Mouse (Mus musculus) midbrain, embryonic 13.5 days (tissue): ENCODE results near the gene H2al2a. TPM values are rescaled to one million over a fixed set of nuclear protein-coding genes. Genes with fewer than 3 reads are reported as not detected.
"Not testable (repeated sequence)": the region's sequence is repeated elsewhere in the genome, so short reads cannot be mapped to it uniquely, and the experiment has no call there.

Experiments
- ATAC-seq: fragments of 200-750 bp; cut with Nextera tagmentation; 2 replicates; pipeline ENCODE4 v1.8.0; 2017; ENCODE audit warnings: mild to moderate bottlenecking, moderate TSS enrichment, moderate library complexity
- H3K27ac ChIP-seq: fragments of 300-500 bp; sonication (generic); 2 replicates; pipeline ENCODE4 v1.5.1; 2015; ENCODE audit warnings: inconsistent platforms, mild to moderate bottlenecking, moderate library complexity
- H3K27me3 ChIP-seq: fragments of 300-500 bp; sonication (generic); 2 replicates; pipeline ENCODE4 v1.6.1; 2015; ENCODE audit warnings: mild to moderate bottlenecking, inconsistent platforms
- H3K36me3 ChIP-seq: fragments of 300-500 bp; sonication (generic); 2 replicates; pipeline ENCODE4 v1.6.1; 2015; ENCODE audit warnings: mild to moderate bottlenecking, inconsistent platforms
- H3K4me1 ChIP-seq: fragments of 300-500 bp; sonication (generic); replicated peaks from 2 replicates; pipeline ENCODE4 v1.6.1; 2015; ENCODE audit warnings: inconsistent platforms
- H3K4me2 ChIP-seq: fragments of 300-500 bp; sonication (generic); replicated peaks from 2 replicates; pipeline ENCODE4 v1.6.1; 2015; ENCODE audit warnings: moderate library complexity, mild to moderate bottlenecking, inconsistent platforms
- H3K4me3 ChIP-seq: fragments of 300-500 bp; sonication (generic); replicated peaks from 2 replicates; pipeline ENCODE4 v1.5.1; 2015; ENCODE audit warnings: mild to moderate bottlenecking, inconsistent platforms
- H3K9ac ChIP-seq: fragments of 300-500 bp; sonication (generic); replicated peaks from 2 replicates; pipeline ENCODE4 v1.6.1; 2015; ENCODE audit warnings: mild to moderate bottlenecking, inconsistent platforms
- H3K9me3 ChIP-seq: fragments of 300-500 bp; sonication (generic); 2 replicates; pipeline ENCODE4 v1.6.1; 2016; ENCODE audit warnings: mild to moderate bottlenecking, inconsistent platforms
- WGBS: fragments of 180-500 bp; shearing (Covaris S2); methylation state at CpG from one replicate; pipeline ENCODE4 v1.1.7; 2015; 5-methylcytosine and 5-hydroxymethylcytosine counted together
- polyA plus RNA-seq: library from polyadenylated mRNA; unstranded; fragments of >200 nt; fragmentation: Nextera tagmentation; extraction: Ambion mirVana; gene quantifications from 2 replicates; pipeline ENCODE4 v1.2.1, GENCODE M21; 2015

Gene H2al2a
- polyA plus RNA-seq, 1 experiment from 2014 or later: not detected

- Histone ChIP-seq H3K27ac (no peak overlapping the region), H3K9me3 (0 out of 2 replicates have a peak, but pooled peaks cover 3% of the 10 kb centered on the region), H3K4me2 (no peak overlapping the region), H3K27me3 (no peaks in the 10 kb centered on the region), H3K4me1 (no peaks in the 10 kb centered on the region), H3K36me3 (no peaks in the 10 kb centered on the region), H3K9ac (no peak overlapping the region), H3K4me3 (no peak overlapping the region)
- no peak for ATAC-seq
Measured at GRCm38 (mm10) chr2:17989562-17989961, 7.2 kb downstream of the H2al2a start.

DNA sequence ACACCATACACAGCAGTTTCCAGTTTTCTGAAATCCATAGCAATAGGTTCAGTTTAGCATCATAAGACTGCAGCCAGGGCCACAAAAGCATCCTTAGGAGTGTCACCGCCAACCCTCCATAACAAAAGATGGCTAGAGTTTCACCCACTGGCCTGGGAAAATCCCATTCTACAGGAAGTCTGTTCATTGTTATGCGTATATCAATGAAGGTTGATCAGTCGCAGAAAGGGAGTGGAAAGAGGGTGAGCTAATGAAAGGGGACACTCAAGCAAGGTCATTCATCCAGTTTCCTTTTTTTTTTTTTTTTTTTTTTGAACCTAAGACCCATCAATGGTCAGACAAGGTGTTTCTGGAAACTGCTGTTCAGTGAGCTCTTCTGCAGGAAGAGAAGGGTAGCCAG lies 7.6 kb downstream of the H2al2a start:
- Histone ChIP-seq H3K27me3 (no peaks in the 10 kb centered on the region), H3K27ac (no peak overlapping the region), H3K4me1 (no peaks in the 10 kb centered on the region), H3K9ac (no peak overlapping the region), H3K4me3 (no peak overlapping the region), H3K4me2 (no peak overlapping the region), H3K36me3 (no peaks in the 10 kb centered on the region), H3K9me3 (0 out of 2 replicates have a peak, but pooled peaks cover 3% of the 10 kb centered on the region)
- no peak for ATAC-seq
- WGBS: 38% methylated on average over 3 of the region's 3 CpGs

DNA sequence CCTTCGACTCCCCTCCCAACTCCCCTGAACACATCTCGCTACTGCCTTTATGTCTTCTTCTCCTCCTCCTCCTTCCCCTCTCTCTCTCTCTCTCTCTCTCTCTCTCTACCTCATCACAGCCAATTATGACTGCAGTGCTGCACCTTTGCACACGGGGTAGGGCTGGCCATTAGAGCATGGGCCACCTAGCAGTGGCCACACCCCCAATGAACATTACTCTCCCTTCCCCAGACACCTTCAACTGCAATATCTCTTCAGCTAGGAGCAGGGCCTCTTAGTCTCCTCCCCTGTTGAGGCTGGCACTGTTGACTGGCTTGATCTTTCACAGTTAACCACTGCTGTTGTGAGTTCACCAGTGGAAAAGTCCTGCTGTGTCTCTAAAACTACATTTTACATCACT lies 10.1 kb downstream of the H2al2a start:
- H3K9ac ChIP-seq: no peak overlapping the region
- H3K4me2 ChIP-seq: no peak overlapping the region
- 85% methylated on average over 3 of the region's 3 CpGs for WGBS
- no peaks in the 10 kb centered on the region for H3K27me3 ChIP-seq
- H3K4me3 ChIP-seq: no peak overlapping the region
- H3K36me3 ChIP-seq: no peaks in the 10 kb centered on the region
- no peak for ATAC-seq
- H3K9me3 ChIP-seq: 0 out of 2 replicates have a peak, but pooled peaks cover 3% of the 10 kb centered on the region
- no peaks in the 10 kb centered on the region for H3K4me1 ChIP-seq
- no peak overlapping the region for H3K27ac ChIP-seq

- H3K4me3 ChIP-seq: no peak overlapping the region
- WGBS: 96% methylated on average over 3 of the region's 3 CpGs
- no peak overlapping the region for H3K4me2 ChIP-seq
- 0 out of 2 replicates have a peak, but pooled peaks cover 3% of the 10 kb centered on the region for H3K9me3 ChIP-seq
- H3K27me3 ChIP-seq: no peaks in the 10 kb centered on the region
- H3K4me1 ChIP-seq: no peaks in the 10 kb centered on the region
- H3K36me3 ChIP-seq: no peaks in the 10 kb centered on the region
- no peak overlapping the region for H3K9ac ChIP-seq
- no peak for ATAC-seq
- no peak overlapping the region for H3K27ac ChIP-seq
Measured at GRCm38 (mm10) chr2:17984774-17985173, 12.0 kb downstream of the H2al2a start.

GRCm38 (mm10) chr2:17982747-17983146 lies 14.0 kb downstream of the H2al2a start:
- WGBS: 86% methylated on average over 1 of the region's 1 CpGs
- H3K27ac ChIP-seq: no peak overlapping the region

GRCm38 (mm10) chr2:17978706-17979105 lies 18.1 kb downstream of the H2al2a start:
- H3K9me3 ChIP-seq: no peaks in the 10 kb centered on the region
- no peak overlapping the region for H3K4me2 ChIP-seq
- no peaks in the 10 kb centered on the region for H3K36me3 ChIP-seq
- H3K4me1 ChIP-seq: no peaks in the 10 kb centered on the region
- no peaks in the 10 kb centered on the region for H3K27me3 ChIP-seq
- ATAC-seq: no peak
- 92% methylated on average over 6 of the region's 6 CpGs for WGBS
- H3K4me3 ChIP-seq: no peak overlapping the region
- H3K9ac ChIP-seq: no peak overlapping the region
- no peak overlapping the region for H3K27ac ChIP-seq

More at GRCm38 (mm10) chr2:17982747-17983146, 14.0 kb downstream of the H2al2a start:
- Histone ChIP-seq H3K36me3 (no peaks in the 10 kb centered on the region), H3K4me2 (no peak overlapping the region), H3K9ac (no peak overlapping the region), H3K9me3 (0 out of 2 replicates have a peak, but pooled peaks cover 3% of the 10 kb centered on the region), H3K4me1 (no peaks in the 10 kb centered on the region), H3K27me3 (no peaks in the 10 kb centered on the region), H3K4me3 (no peak overlapping the region)
- ATAC-seq: no peak

DNA sequence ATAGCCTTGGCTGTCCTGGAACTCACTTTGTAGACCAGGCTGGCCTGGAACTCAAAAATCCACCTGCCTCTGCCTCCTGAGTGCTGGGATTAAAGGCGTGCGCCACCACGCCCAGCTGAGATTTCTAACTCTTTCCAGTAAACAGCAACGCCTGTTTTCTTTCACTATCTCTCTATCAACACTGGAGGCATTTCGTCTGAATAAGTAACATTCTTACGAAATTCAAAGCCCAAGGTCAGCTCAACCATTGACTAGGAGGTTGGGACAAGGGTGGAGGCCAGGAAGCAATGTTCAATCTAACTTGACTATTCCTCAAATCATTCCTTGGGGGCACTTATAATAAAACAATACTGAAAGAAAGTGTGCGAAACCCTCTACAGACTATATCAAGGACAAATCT lies 18.5 kb downstream of the H2al2a start:
- not testable (repeated sequence) for H3K27me3 ChIP-seq, H3K4me3 ChIP-seq, H3K9ac ChIP-seq, H3K36me3 ChIP-seq, H3K4me1 ChIP-seq, H3K9me3 ChIP-seq, H3K4me2 ChIP-seq, ATAC-seq, H3K27ac ChIP-seq
- WGBS: 95% methylated on average over 7 of the region's 7 CpGs

DNA sequence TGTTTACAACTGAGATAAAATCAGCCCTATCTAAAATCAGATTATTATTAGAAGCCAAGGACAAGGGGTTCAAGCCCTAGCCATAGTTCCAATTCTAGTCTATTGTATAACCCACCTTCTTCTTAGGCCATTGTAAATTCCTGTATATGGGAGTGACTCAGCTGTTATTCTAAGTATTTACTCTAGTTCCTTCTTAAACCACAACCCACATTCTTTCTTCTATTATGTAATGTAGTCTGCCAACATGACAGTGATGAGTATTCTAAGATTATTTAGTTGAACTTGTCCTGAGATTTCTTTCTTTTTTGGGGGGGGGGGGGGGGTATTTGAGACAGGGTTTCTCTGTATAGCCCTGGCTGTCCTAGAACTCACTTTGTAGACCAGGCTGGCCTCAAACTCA lies 19.1 kb downstream of the H2al2a start:
- not testable (repeated sequence) for H3K27me3 ChIP-seq, H3K4me1 ChIP-seq, H3K4me3 ChIP-seq, ATAC-seq, H3K9me3 ChIP-seq, H3K9ac ChIP-seq, H3K36me3 ChIP-seq, H3K4me2 ChIP-seq, H3K27ac ChIP-seq

- H3K4me3 ChIP-seq: no peak overlapping the region
- H3K9me3 ChIP-seq: no peaks in the 10 kb centered on the region
- no peak overlapping the region for H3K4me2 ChIP-seq
- no peak overlapping the region for H3K27ac ChIP-seq
- ATAC-seq: no peak
- 72% methylated on average over 4 of the region's 4 CpGs for WGBS
- no peaks in the 10 kb centered on the region for H3K36me3 ChIP-seq
- no peak overlapping the region for H3K9ac ChIP-seq
- H3K27me3 ChIP-seq: no peaks in the 10 kb centered on the region
- H3K4me1 ChIP-seq: no peaks in the 10 kb centered on the region
Measured at GRCm38 (mm10) chr2:17975601-17976327, 21.0 kb downstream of the H2al2a start.

DNA sequence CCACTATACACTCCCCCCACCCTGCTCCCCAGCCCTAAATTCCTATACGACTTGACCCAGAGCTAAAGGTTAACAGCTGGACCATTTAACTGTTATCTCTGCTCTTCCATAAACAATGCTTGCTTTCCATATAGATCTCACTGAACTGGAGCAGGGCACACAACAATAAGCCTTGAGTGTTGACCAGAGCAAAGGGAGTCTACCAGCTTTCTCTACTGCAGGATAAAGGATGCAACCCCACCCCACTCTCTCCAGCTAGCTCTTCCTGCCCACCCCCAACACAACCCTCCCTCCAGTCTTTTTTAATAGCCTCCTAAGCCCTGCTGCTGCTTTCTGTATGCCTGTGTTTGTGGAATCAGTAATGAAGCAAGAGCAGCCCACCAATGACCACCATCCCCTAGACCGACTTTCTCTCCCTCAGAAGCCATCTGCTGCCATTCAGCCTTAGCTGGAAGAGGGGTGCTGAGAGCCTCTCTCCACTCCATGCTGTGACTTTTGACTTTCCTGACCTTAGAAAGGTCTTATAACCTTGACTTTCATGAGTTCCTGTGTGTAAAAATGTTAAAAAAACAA lies 22.8 kb downstream of the H2al2a start:
- no peak for ATAC-seq
- H3K4me2 ChIP-seq: no peak overlapping the region
- no peak overlapping the region for H3K4me3 ChIP-seq
- no peaks in the 10 kb centered on the region for H3K9me3 ChIP-seq
- 37% methylated on average over 2 of the region's 2 CpGs for WGBS
- H3K4me1 ChIP-seq: peaks cover 5% of the 10 kb centered on the region; the same call in 1 of the 2 replicates
- no peaks in the 10 kb centered on the region for H3K27me3 ChIP-seq
- H3K9ac ChIP-seq: no peak overlapping the region
- no peak overlapping the region for H3K27ac ChIP-seq
- no peaks in the 10 kb centered on the region for H3K36me3 ChIP-seq

GRCm38 (mm10) chr2:17973246-17973645 lies 23.5 kb downstream of the H2al2a start:
- no peak overlapping the region for H3K9ac ChIP-seq
- no peak overlapping the region for H3K4me2 ChIP-seq
- no peak overlapping the region for H3K4me3 ChIP-seq
- no peaks in the 10 kb centered on the region for H3K9me3 ChIP-seq
- no peak overlapping the region for H3K27ac ChIP-seq
- H3K36me3 ChIP-seq: no peaks in the 10 kb centered on the region
- ATAC-seq: no peak
- 90% methylated on average over 5 of the region's 5 CpGs for WGBS
- peaks cover 5% of the 10 kb centered on the region; the same call in 1 of the 2 replicates for H3K4me1 ChIP-seq
- H3K27me3 ChIP-seq: no peaks in the 10 kb centered on the region

- H3K36me3 ChIP-seq: no peaks in the 10 kb centered on the region
- 99% methylated on average over 2 of the region's 2 CpGs for WGBS
- H3K4me2 ChIP-seq: no peak overlapping the region
- ATAC-seq: no peak
- no peak overlapping the region for H3K4me3 ChIP-seq
- H3K9me3 ChIP-seq: no peaks in the 10 kb centered on the region
- no peak overlapping the region for H3K27ac ChIP-seq
- H3K9ac ChIP-seq: no peak overlapping the region
- H3K27me3 ChIP-seq: no peaks in the 10 kb centered on the region
- H3K4me1 ChIP-seq: peaks cover 5% of the 10 kb centered on the region; the same call in 1 of the 2 replicates
Measured at GRCm38 (mm10) chr2:17972843-17973242, 23.9 kb downstream of the H2al2a start.
